Mouse (Mus musculus) gastrocnemius, adult 18-20 months (tissue): ENCODE data around the gene Rasgrf1. TPM values are rescaled to one million over a fixed set of nuclear protein-coding genes. Genes with fewer than 3 reads are reported as not detected.

ENCODE experiments used
- DNase-seq: peaks from one replicate; pipeline ENCODE4 v3.0.0; 2021; ENCODE audit warnings: low spot score
- total RNA-seq, 2 experiments: library from RNA; stranded (reverse); gene quantifications; 2 replicates each; pipeline ENCODE4 v1.2.3; 2021

Rasgrf1 gene
- total RNA-seq, 2 experiments from 2014 or later, result 0.05 TPM; not detected in 1

DNA sequence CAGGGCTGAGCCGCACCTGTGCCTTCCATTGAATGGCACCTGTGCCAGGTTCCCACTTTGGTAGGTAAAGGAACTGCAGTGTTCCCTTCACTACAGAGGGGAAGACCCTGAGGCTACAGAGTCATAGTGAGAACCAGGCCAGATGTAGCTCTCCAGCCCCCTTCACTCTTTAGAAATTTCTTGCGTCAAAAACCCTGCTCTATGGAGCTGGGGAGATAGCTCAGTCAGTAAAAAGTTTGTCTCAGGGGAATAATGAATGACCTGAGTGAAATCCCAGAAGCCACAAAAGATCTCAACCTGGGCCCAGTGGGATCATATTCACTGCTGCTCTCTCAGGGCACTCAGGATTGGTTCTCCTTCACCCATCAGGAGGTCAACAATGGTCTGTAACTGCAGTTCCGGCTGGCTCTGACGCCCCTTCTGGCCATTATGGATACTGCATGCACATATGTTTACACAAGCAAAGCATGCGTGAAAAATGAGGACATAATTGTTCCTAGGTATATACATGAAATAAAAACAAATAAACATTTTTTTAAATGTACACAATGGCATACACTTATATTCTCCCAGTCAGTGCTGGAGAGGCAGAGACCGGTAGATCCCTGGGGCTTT lies 59.2 kb downstream of the Rasgrf1 start:
- DNase-seq, result no peak

GRCm38 (mm10) chr9:89970271-89970670 lies 60.6 kb downstream of the Rasgrf1 start:
- DNase-seq, result no peak

DNA sequence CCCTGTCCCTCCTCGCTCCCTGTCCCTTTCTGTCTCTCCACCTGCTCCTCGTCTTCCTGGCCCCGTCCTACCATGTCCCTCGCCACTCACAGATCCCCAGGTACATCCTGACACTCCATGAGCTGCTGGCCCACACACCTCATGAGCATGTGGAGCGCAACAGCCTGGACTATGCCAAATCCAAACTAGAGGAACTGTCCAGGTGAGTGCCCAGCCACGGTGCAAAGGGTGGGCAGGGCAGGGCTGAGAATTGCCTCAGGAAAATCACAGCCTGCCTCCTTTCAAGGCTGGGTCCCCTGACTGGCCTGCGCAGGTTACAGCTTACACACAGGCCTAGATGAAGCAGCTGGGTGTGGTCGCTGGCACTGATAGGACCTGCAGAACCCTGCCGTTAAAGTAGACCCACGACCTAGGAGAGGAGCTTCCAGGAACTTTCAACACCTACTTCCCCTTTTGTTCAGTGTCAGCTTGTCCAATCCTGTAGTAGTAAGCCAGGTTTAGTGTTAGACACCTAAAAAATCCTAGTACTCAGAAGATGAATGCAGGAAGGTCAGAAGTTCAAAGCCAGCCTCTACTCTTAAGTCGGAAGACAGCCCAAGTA lies 61.3 kb downstream of the Rasgrf1 start:
- DNase-seq, result no peak

DNA sequence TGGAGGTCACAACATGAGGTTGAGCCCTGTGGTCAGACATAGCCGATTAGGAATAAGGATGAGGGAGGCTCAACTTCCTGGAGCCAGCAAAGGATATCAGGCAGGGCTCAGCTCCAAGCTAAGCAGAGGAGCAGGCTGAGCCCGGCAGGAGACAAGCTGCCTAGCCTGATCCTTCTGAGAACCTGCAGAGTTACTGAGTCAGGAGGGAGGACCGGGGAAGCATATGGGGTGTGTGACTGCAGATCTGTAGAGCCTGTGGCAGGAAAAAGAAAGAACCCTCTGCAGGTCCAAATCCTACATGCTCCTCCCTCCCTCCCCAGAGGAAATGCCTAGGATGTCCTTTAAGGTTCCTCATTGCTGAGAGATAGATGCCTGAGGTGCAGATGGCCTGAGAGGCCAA lies 62.6 kb downstream of the Rasgrf1 start:
- DNase-seq, result no peak

GRCm38 (mm10) chr9:89973856-89974255 lies 64.1 kb downstream of the Rasgrf1 start:
- DNase-seq, result no peak

- no peak for DNase-seq
Measured at GRCm38 (mm10) chr9:89974463-89974931, 64.8 kb downstream of the Rasgrf1 start.

- DNase-seq, result no peak
Measured at GRCm38 (mm10) chr9:89976366-89976940, 66.7 kb downstream of the Rasgrf1 start.

DNA sequence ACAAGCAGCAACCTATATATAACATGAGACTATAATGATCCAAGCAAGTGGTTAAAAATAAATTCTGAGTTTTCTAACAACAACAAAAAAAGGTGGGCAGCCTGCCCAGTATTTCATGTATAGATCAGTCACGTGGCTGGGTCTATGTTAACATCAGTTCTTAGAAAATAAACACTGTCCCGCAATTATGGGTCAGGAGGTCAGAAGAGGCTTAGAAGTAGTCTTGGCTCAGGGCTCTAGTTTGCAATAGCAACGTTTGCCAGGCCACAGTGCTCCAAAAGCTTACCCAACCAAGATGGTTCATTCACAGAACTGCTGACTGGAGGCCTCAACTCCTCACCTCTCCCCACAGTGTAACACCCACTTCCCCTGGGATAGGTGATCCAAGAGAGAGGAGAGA lies 69.5 kb downstream of the Rasgrf1 start:
- no peak for DNase-seq

- no peak for DNase-seq
Measured at GRCm38 (mm10) chr9:89982256-89982655, 72.5 kb downstream of the Rasgrf1 start.

- no peak for DNase-seq
Measured at GRCm38 (mm10) chr9:89988053-89988452, 78.3 kb downstream of the Rasgrf1 start.

GRCm38 (mm10) chr9:89988811-89989528 lies 79.3 kb downstream of the Rasgrf1 start:
- DNase-seq, result no peak

- no peak for DNase-seq
Measured at GRCm38 (mm10) chr9:90006432-90006831, 96.7 kb downstream of the Rasgrf1 start.

- no peak for DNase-seq
Measured at GRCm38 (mm10) chr9:90007094-90007493, 97.4 kb downstream of the Rasgrf1 start.

DNA sequence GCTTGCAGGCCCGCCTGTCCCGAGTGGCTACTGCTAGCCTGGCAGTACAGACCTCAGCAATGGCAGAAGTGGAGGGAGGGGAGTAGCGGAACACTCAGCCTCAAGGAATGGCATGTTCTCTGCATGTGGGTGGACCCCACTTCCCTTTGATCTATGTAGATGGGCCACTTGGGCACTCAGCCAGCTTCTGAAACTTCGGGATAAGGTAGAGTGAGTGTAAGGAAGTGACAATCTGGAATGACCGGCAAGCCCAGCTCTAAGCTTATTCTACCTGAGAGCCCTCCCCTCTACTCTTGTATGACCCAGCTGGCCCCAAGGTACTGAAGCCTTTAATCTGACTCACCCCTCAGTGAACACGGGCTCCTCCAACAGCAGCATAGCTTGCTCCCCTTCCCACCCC lies 98.4 kb downstream of the Rasgrf1 start:
- no peak for DNase-seq

DNA sequence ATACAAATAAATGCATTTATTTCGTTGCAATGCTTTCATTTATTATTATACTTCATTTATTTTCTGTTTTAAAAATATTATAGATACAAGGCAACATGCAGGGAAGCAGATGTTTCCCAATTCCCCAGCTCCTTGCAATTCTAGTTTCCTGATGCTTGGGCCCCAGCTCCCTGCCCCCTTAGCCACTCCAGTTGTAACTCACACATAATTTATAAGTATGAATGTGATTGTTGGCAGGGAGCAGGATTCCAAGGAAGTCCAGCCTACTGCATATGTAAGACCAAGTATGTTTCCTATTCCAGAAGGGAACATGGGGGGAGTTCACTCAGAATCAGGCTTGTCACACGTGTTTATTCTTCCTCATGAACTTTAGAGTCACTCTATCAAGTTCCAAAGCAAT lies 102.1 kb downstream of the Rasgrf1 start:
- no peak for DNase-seq

DNA sequence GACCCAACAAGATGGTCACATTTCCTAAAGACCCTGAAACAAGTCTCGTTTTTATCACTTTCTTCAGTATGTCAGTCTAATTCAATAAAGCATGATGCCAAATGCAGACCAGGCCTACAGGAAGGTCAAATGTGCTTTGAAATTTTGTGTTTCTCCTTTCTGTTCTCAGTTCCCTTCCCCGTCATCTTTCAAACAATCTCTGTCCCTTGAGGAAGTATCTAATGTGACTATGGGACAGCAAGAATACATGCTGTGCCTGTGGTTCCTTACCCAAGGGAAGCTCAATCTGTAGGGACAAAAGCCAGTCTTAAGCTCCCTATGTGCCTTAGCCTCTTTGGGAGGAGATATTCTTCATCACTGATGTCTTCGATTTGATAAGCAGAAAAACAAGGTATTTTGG lies 104.9 kb downstream of the Rasgrf1 start:
- DNase-seq, result no peak

DNA sequence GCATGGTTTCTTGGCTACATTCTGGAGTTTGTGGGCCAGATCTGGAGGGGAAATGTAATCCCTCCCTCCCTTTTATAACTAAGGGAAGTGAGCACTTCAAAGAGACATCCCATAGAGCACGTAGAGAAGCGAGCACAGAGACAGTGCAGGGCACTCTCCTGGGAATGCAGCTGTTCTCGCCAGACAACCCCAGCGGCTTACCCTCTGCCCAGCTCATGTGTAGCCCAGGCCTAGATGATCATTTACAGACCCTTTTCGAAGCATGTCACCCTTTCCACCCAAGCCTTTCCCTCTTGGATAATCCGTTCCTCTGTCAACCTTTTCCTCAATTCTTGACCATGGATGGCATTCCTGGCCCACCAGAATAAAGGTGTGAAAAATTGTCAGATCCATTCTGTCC lies 106.5 kb downstream of the Rasgrf1 start:
- DNase-seq, result no peak

GRCm38 (mm10) chr9:90020866-90021265 lies 111.2 kb downstream of the Rasgrf1 start:
- DNase-seq, result no peak

GRCm38 (mm10) chr9:90021442-90021841 lies 111.7 kb downstream of the Rasgrf1 start:
- DNase-seq, result no peak

- DNase-seq, result no peak
Measured at GRCm38 (mm10) chr9:90027709-90028108, 118.0 kb downstream of the Rasgrf1 start.

GRCm38 (mm10) chr9:90033922-90034321 lies 124.2 kb downstream of the Rasgrf1 start:
- DNase-seq, result no peak

- DNase-seq, result no peak
Measured at GRCm38 (mm10) chr9:90035168-90035567, 125.5 kb downstream of the Rasgrf1 start.
